Mouse (Mus musculus) heart, postnatal 10 days (tissue): ENCODE data around the gene Msh6. TPM values are rescaled to one million over a fixed set of nuclear protein-coding genes. Genes with fewer than 3 reads are reported as not detected.
"Not testable (repeated sequence)": the region's sequence is repeated elsewhere in the genome, so short reads cannot be mapped to it uniquely, and the experiment has no call there.

Experiments
- DNase-seq, 2 experiments: peaks; one replicate each; pipeline ENCODE4 v3.0.0; 2021
- intact Hi-C: fragments of 180-260 bp; cut with DNase I; formaldehyde crosslinking; loops from one replicate; pipeline ENCODE4 v1.15.1; 2025
- total RNA-seq, 2 experiments: library from RNA; stranded (reverse); gene quantifications; 2 replicates each; pipeline ENCODE4 v1.2.3; 2021

The Msh6 gene
- total RNA-seq, 2 experiments from 2014 or later = 10.2 to 15.1 TPM

DNA sequence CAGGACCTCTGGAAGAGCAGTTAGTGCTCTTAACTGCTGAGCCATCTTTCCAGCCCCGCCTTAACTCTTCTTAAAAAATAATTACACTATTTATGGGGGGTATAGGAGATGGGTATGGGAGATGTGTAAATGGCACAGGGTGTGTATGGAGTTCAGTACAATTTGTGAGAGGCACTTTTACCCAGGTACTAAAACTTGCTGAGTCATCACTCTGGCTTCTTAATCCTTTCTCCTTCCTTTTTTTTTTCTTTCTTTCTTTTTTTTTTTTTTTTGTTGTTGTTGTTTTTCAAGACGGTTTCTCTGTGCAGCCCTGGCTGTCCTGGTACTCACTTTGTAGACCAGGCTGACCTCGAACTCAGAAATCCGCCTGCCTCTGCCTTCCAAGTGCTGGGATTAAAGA lies 2.1 kb downstream of the Msh6 start:
- DNase-seq, intact Hi-C loops: not testable (repeated sequence)

DNA sequence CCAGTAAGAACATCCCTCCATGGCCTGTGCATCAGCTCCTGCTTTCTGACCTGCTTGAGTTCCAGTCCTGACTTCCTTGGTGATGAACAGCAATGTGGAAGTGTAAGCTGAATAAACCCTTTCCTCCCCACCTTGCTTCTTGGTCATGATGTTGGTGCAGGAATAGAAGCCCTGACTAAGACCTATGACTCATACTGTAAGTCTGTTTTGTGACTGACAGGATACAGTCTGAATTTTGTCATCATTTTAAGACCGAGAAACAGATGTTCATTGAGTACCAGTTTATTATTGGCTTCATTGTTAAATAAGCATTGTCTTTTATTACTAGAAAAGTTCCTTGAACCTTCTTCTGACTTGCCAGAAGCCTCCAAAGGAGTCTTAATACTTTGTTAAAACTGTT lies 4.8 kb downstream of the Msh6 start:
- DNase-seq, intact Hi-C loops: not testable (repeated sequence)

DNA sequence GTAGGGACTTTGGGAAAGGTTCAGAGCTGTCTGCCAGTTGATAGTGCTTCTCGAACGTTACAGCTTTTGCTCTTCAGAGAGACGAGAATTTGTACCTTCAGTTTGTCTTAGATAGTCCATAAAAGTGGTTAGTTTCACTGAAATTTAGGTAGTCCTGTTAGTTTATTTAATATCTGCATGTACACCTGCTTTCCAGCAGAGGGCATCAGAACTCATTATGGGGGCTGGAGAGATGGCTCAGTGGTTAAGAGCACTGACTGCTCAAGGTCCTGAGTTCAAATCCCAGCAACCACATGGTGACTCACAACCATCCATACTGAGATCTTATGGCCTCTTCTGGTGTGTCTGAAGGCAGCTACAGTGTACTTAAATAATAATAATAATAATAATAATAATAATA lies 7.2 kb downstream of the Msh6 start:
- no peak for DNase-seq
- intact Hi-C loops = no loop called here

DNA sequence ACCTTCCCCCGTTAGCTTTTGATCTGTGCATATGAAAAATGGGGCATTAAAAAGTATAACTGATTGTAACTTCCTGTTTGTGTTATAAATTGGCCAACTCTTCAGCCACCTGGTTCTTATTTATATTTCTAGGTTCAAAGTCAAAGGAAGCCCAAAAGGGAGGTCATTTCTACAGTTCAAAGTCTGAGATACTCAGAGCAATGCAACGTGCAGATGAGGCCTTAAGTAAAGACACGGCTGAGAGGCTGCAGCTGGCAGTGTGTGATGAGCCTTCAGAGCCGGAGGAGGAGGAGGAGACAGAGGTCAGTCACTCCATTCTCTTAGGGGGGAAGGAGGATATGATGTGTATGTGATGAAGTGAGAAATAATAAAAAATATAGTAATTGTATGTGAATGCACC lies 8.5 kb downstream of the Msh6 start:
- no peak for DNase-seq
- intact Hi-C loops = no loop called here

DNA sequence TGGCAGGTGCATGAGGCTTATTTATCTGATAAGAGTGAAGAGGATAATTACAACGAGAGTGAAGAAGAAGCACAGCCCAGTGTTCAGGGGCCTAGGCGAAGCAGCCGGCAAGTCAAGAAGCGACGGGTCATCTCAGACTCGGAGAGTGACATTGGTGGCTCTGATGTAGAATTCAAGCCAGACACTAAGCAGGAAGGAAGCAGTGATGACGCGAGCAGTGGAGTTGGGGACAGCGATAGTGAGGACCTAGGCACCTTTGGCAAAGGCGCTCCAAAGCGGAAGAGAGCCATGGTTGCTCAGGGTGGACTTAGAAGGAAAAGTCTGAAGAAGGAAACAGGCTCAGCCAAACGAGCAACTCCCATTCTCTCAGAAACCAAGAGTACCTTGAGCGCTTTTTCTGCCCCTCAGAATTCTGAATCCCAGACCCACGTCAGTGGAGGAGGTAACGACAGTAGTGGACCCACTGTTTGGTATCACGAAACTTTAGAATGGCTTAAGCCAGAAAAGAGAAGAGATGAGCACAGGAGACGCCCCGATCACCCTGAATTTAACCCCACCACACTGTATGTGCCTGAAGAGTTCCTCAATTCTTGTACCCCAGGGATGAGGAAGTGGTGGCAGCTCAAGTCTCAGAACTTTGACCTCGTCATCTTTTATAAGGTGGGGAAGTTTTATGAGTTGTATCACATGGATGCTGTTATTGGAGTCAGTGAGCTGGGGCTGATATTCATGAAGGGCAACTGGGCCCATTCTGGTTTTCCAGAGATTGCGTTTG lies 9.8 kb downstream of the Msh6 start:
- intact Hi-C loops = no loop called here
- DNase-seq = no peak

DNA sequence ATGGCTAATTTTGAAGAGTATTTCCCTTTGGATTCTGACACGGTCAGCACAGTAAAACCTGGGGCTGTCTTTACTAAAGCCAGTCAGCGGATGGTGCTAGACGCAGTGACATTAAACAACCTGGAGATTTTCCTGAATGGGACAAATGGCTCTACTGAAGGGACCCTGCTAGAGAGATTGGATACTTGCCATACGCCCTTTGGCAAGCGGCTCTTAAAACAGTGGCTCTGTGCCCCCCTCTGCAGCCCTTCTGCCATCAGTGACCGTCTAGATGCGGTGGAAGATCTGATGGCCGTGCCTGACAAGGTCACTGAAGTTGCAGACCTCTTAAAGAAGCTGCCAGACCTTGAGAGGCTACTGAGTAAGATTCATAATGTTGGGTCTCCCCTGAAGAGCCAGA lies 11.1 kb downstream of the Msh6 start:
- intact Hi-C loops = no loop called here
- DNase-seq = no peak

DNA sequence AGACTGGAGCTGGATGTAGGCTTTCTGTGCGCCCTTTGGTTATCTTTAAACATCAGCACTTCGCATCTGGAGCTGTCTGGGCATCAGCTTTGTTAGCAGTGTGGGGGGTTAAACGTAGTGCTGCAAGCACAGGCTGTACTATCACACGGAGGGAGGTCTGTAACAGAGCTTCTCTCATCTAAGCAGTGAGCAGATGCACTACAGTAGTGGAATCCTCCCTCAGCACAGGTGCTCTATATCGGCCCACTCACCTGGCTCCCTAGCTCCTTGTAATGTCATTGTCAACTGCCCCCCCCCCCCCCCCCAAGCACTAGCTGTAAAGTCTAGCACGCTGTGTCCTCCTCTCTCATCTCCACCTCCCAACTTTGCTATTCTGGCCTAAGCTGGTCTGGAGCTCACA lies 12.6 kb downstream of the Msh6 start:
- intact Hi-C loops = no loop called here
- DNase-seq = no peak

DNA sequence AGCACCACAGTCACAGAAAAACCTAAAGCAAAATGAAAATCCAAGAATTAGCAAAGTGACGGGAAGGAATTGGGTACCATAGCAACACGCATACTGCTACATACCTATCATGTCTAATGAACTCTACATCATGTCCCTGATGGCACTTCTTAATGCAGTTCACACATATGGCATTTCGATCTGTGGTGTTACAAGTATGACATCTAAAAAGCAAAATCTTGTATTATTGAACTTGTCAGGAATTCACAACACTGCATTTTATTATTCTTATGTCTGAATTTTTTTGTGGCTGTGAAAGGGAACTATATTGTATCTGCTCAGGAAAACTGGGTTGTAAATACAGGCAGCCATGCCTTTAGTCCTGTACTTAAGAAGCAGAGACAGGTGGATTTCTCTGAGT lies 17.3 kb downstream of the Msh6 start:
- intact Hi-C loops = no loop called here
- no peak for DNase-seq

DNA sequence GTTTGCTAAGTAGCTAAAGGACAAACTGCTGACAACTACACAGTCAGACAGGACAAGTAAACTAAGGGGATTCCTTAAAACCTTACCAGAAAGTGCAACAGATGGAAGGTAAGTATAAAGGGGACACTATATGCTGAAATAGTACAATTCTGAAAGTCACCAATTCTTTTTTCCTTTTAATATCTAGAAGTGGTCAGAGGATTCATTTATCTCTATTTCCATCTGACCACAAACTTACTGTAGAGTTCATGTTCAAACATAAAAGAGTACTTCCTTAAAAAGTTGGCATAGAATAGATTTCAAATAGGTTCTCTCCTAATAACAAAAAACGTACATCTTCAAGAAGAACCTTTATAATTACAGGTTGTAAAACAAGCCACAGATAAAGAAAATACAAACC lies 18.5 kb downstream of the Msh6 start:
- intact Hi-C loops = no loop called here
- no peak for DNase-seq

DNA sequence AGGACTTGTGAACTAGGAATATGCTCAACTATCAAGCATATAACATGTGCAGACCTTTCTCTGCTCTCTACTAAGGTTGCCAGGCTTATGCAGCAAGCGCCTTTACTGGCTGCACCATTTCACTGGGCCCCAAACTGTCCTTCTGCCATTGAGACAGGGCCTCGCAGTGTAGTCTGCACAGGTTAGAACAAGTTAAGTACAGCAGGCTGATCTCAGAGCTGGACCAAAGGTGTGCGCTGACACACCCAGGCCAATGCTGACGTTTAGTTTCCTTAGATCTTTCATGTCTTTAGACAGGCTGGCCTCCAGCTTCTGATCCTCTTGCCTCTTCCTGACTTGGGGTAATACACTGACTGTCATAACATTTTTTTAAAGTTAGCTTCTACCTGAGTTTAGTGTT lies 22.9 kb downstream of the Msh6 start:
- intact Hi-C loops = no loop called here
- no peak for DNase-seq

DNA sequence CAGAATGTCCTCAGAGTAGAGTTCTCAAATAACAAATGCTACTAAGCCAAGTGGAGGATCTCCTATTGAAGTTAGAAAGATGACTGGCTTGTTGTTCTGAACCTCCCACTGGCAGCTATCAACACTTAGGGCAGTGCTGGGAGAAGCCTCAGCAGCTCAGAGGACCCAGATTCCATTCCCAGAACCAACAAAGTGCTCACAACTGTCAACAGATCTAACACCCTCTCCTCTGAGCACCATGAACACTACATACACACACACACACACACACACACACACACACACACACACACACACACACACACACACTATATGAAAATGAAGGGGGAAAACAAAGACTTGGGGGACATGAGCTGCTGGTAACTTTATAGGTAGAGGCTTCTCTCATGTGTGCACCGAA lies 30.0 kb downstream of the Msh6 start:
- intact Hi-C loops = no loop called here
- DNase-seq = no peak

DNA sequence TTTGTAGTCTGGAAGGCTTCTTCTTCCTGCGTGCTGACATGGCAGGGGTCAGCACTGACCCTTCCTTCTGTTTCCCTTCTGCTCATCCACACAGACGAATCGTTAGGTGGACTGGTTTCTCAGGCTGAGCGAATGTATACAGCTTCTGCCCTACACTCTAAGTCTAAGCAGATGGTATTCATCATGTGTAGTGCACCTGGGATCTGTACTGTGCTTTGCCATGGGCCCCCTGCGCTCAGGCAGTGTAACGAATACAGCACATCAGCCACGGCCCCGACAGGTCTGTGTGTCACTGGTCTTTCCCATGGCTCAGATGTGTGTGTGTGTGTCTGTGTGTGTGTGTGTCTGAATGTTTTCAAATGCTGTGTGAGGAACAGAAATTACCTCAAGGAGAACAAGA lies 32.1 kb downstream of the Msh6 start:
- intact Hi-C loops = no loop called here
- DNase-seq = no peak

DNA sequence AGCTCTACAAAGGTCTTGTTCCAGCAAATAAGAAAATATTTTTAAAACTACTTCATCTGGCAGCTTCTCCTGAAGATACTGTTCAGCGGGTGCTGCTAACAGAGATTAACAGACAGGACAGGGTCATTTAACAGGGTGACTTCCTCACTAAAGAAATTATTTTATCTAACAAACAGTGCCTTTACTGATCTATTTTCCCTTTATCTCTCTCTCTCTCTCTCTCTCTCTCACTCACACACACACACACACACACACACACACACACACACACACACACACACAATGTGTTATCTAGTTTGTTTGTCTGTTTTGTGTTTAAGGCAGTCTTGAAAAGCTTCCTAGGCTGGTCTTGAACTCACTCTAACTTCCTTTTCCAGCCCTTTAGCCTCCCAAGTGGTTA lies 39.6 kb downstream of the Msh6 start:
- intact Hi-C loops = no loop called here

DNA sequence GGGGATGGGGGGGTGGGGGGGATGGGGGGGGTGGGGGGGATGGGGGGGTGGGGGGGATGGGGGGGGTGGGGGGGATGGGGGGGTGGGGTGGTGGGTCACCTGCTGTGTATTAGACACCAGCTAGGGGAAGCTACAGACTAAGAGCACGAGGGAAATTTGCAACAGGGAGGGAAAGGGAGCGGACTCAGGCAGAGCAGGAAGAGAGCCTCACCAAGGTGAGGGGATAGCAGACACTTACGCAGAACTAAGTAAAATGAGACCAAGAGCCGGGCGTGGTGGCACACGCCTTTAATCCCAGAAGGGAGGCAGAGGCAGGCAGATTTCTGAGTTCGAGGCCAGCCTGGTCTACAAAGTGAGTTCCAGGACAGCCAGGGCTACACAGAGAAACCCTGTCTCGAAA lies 41.2 kb downstream of the Msh6 start:
- intact Hi-C loops, DNase-seq: not testable (repeated sequence)

More for the DNA sequence above, 39.6 kb downstream of the Msh6 start:
- DNase-seq = no peak

DNA sequence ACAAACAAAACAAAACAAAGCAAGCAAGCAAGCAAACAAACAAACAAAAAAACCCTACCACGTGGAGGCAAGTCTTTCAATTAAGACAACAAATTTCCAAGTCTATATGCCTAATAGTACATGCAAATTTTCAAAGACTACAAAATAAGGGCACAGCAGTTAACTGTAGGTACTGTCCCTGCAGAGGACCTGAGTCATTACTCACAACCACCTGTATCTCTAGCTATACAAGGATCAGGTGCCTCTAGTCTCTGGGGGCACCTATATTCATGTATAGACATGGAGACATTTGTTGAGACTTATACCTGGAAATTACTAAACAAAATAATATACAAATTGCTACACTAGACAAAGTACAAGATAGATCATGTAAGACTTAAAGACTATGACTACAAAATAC lies 49.1 kb downstream of the Msh6 start:
- no peak for DNase-seq
- intact Hi-C loops = no loop called here

DNA sequence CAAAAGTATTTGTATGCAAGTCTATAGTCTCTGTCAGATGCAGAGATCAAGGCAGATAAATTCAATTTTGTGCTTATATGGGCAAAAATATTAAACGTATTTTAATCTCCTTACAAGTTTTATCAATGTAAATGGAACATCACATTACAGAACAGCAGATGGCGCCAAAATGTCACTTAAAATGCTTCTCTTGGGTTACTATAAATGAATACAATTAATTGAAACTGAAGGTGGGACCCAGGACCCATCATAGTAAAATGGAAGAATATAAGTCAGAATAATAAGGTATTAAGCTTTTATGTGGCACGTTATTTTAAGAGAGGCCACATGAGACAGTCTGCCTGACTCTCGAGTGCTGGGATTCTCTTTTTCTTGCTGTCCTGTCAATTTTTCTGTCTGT lies 50.4 kb downstream of the Msh6 start:
- peak; percentile 67 to 77 for DNase-seq
- intact Hi-C loops = loop anchor here (1.0 to 5.0 kb wide), 2 partner anchors 227 to 487 kb away; no protein-coding TSS in a partner anchor

DNA sequence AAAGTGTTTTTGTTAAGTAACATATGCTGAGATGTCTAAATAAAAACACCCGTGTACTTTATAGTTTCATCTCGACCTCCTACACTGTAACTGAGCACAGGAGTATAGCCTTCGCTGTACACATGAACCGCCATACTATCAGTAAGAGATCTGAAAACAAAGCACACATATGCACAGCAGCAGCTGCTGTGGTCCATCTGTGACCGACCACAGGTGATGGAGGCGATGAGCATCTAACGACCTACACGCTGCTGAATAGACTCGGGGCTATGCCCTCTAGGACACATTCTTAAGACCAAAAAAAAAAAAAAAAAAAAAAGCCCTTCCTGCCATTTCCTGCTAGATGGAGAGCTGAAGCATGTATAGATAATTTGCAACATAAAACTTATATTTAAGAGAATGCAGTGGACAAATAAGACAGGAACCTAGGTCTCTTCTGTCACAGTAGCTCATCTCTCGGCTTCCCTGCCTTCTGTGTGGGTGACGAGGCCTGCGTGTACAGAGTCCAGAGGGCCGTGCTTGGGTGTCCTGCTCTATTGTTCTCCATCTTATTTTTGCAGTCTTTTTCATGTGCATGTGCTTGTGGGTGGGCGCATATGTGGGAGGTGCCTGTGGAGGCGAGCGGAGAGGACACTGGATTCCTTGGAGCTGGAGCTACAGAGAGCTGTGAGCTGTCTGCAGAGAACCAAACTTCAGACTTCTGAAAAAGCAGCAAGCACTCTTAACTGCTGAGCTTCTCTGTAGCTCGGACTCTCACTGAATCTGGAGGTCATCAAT lies 54.5 kb downstream of the Msh6 start:
- peak in 1 of 2 experiments; percentile 9 for DNase-seq
- intact Hi-C loops = loop anchor here (5.0 kb wide), 1 partner anchor 483 kb away; no protein-coding TSS in a partner anchor

DNA sequence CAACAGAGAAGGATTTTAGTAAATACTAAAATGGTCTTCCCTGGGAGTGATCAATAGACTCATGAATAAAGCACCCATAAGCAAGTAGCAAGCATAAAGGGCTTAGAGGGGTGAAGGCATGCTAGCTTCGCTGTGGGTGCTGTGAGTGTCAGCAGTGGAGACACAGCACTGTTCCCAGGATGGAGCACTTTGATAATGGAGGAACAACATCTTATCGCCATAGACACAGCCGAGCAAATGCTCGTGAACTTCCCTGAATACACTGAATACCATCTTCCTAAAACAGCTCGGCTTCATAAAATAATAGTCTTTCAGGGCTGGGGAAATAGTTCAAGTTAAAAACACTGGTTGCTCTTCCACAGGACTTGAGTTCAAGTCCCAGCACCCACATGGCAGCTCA lies 56.9 kb downstream of the Msh6 start:
- DNase-seq = no peak
- intact Hi-C loops = no loop called here

DNA sequence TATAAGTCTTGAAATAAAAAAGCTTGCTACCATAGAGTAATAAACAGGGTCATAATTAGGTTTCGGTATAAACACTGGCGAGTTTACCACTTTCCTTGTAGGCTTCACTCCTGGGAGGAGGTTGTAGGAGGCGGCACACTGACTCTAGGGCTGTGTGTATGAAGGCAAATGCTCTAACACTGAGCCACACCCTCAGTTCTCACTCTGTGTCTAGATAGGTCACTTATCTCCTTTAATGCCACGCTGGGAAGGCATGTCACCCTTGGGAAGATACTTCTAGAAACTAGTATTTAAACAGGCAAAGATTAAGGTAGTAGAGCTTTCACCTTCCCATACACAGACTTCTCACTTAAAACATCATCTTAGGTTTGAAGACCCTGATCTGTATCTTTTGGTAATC lies 59.6 kb downstream of the Msh6 start:
- intact Hi-C loops = no loop called here
- DNase-seq = no peak
